Mouse (Mus musculus): ENCODE data around the gene Slc35g1. TPM values are rescaled to one million over a fixed set of nuclear protein-coding genes. Genes with fewer than 3 reads are reported as not detected.

The Slc35g1 gene
- total and polyA plus RNA-seq, 3 experiments: 14.6 to 38.2 (median 21.7) TPM

- no peaks in the 10 kb centered on the region for H3K9me3 ChIP-seq (replicated peaks; ENCODE audit: low read length)
- TF ChIP-seq RCOR1 (conservative IDR thresholded peaks at IDR 0.05; ENCODE audit: low read depth, low read length) (no peak), POLR2A (IDR thresholded peaks at IDR 0.05; ENCODE audit: low read depth, low read length) (no peak), NRF1 (IDR thresholded peaks at IDR 0.05; ENCODE audit: low read depth, low read length) (no peak), MXI1 (IDR thresholded peaks at IDR 0.05; ENCODE audit: low read depth, low read length) (no peak), TCF12 (IDR thresholded peaks at IDR 0.05; ENCODE audit: low read depth, low read length) (no peak), ETS1 (conservative IDR thresholded peaks at IDR 0.05; ENCODE audit: low read depth, low read length) (no peak), PAX5 (IDR thresholded peaks at IDR 0.05; ENCODE audit: low read length) (no peak)
- H3K79me2 ChIP-seq (replicated peaks; ENCODE audit: control insufficient read depth, extremely low read depth, insufficient read depth, poor library complexity, severe bottlenecking): no peaks in the 10 kb centered on the region
- no peak overlapping the region for H3K9ac ChIP-seq (ENCODE audit: insufficient read depth, low read depth)
- peaks cover 2 to 3% of the 10 kb centered on the region in 2 experiments; a peak in 2 of 4 replicates for H3K4me1 ChIP-seq (ENCODE audit: control insufficient read depth in 1 of 2, insufficient read depth in 2 of 2)
- H3K27me3 ChIP-seq (replicated peaks): no peaks in the 10 kb centered on the region
- no peaks in the 10 kb centered on the region for H3K36me3 ChIP-seq (replicated peaks in 1 of 2; ENCODE audit: control insufficient read depth in 1 of 2, insufficient read depth in 1 of 2, low read length in 1 of 2)
- in situ Hi-C loops (cut with MboI; ENCODE audit: low pct_ligation_motif_present, low pct_unique_long_range_greater_than_20kb, low sequenced_read_pairs) (loop anchor here (25.0 kb wide), 1 partner anchor 368 kb away; no protein-coding TSS in a partner anchor), dilution Hi-C loops (cut with MboI; ENCODE audit: extremely low pct_ligation_motif_present, extremely low pct_unique_long_range_greater_than_20kb, low sequenced_read_pairs) (no loop called here)
- no peak overlapping the region for H3K4me3 ChIP-seq (replicated peaks in 1 of 3; ENCODE audit: low read depth in 2 of 3, low read length in 2 of 3, poor library complexity in 1 of 3)
- H3K4me2 ChIP-seq (ENCODE audit: insufficient read depth, low read depth, poor library complexity, severe bottlenecking): no peak overlapping the region
- no peak overlapping the region for H3K27ac ChIP-seq (ENCODE audit: insufficient read depth, low read depth)
- DNase-seq (ENCODE audit: extremely low read depth): no peak
These were observed 23.1 kb downstream of the Slc35g1 start for GRCm38 (mm10) chr19:38418819-38419423.

DNA sequence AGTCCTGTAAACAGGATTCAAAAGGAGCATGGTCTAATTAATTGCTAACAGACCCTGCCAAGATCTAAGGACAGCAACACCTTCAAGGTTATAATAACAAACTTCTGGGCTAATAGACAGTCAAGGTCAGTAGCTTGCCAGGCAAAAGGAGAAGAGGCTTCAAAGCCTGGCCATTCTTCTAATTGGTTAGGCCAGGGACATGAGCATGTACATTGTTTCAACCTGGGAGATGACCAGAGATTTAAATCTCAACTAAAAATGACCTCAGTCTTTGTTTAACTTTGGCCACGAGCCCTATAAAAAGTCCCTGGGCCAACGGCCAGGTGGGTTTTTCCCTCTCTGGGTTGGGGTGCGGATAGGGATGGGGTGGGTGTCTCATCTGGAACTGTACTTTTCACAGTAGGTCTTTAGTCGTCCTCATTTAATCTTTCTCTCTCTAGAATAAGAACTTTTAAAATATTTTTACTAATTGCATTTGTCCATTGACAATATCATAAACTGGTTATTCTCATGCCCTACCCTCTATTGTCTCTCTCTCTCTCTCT lies 25.0 kb downstream of the Slc35g1 start:
- dilution Hi-C loops (cut with MboI; ENCODE audit: extremely low pct_ligation_motif_present, extremely low pct_unique_long_range_greater_than_20kb, low sequenced_read_pairs): no loop called here
- H3K9me3 ChIP-seq (replicated peaks; ENCODE audit: low read length): no peaks in the 10 kb centered on the region
- H3K9ac ChIP-seq (ENCODE audit: insufficient read depth, low read depth): no peak overlapping the region
- H3K4me3 ChIP-seq (replicated peaks in 1 of 3; ENCODE audit: low read depth in 2 of 3, low read length in 2 of 3, poor library complexity in 1 of 3): no peak overlapping the region
- H3K27ac ChIP-seq (ENCODE audit: insufficient read depth, low read depth): no peak overlapping the region
- H3K4me1 ChIP-seq (ENCODE audit: control insufficient read depth in 1 of 2, insufficient read depth in 2 of 2): peaks cover 2 to 3% of the 10 kb centered on the region in 2 experiments; a peak in 2 of 4 replicates
- H3K4me2 ChIP-seq (ENCODE audit: insufficient read depth, low read depth, poor library complexity, severe bottlenecking): no peak overlapping the region; the same call in 1 of the 2 replicates
- in situ Hi-C loops (cut with MboI; ENCODE audit: low pct_ligation_motif_present, low pct_unique_long_range_greater_than_20kb, low sequenced_read_pairs): loop anchor here (25.0 kb wide), 1 partner anchor 366 kb away; no protein-coding TSS in a partner anchor
- no peaks in the 10 kb centered on the region for H3K79me2 ChIP-seq (replicated peaks; ENCODE audit: control insufficient read depth, extremely low read depth, insufficient read depth, poor library complexity, severe bottlenecking)
- TF ChIP-seq ZC3H11A (IDR thresholded peaks at IDR 0.05; ENCODE audit: low read depth, low read length) (no peak), USF1 (IDR thresholded peaks at IDR 0.05; ENCODE audit: low read depth, low read length) (no peak), ZNF384 (IDR thresholded peaks at IDR 0.05; ENCODE audit: low read depth, low read length) (no peak)
- no peak for DNase-seq (ENCODE audit: extremely low read depth)
- no peaks in the 10 kb centered on the region for H3K27me3 ChIP-seq (replicated peaks)
- no peaks in the 10 kb centered on the region for H3K36me3 ChIP-seq (replicated peaks in 1 of 2; ENCODE audit: control insufficient read depth in 1 of 2, insufficient read depth in 1 of 2, low read length in 1 of 2)

DNA sequence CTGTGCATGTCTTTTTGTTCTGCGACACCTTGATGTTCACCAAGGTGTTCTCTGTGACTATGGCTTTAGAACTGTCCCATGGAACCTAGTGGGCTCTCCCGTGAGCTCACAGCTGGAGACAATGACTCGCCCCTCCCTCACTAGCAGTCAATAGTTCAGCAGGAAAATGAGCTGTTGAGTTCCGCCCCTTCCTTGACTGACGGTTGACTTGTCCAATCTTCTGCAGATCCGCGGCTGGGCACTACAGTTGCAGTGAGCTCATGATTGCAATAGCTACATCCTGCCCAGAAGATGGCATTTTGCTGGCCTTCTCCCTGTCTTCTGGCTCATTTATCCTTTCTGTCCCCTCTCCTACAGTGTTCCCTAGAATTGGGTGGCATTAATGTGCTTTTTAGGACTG lies 25.7 kb downstream of the Slc35g1 start:
- dilution Hi-C loops (cut with MboI; ENCODE audit: extremely low pct_ligation_motif_present, extremely low pct_unique_long_range_greater_than_20kb, low sequenced_read_pairs): no loop called here

More for the DNA sequence above, 25.7 kb downstream of the Slc35g1 start:
- in situ Hi-C loops (cut with MboI; ENCODE audit: low pct_ligation_motif_present, low pct_unique_long_range_greater_than_20kb, low sequenced_read_pairs): loop anchor here (25.0 kb wide), 1 partner anchor 366 kb away; no protein-coding TSS in a partner anchor
- H3K9ac ChIP-seq (ENCODE audit: insufficient read depth, low read depth): no peak overlapping the region
- H3K27me3 ChIP-seq (replicated peaks): no peaks in the 10 kb centered on the region
- no peak overlapping the region for H3K27ac ChIP-seq (ENCODE audit: insufficient read depth, low read depth)
- H3K4me3 ChIP-seq (replicated peaks in 1 of 3; ENCODE audit: low read depth in 2 of 3, low read length in 2 of 3, poor library complexity in 1 of 3): no peak overlapping the region
- DNase-seq (ENCODE audit: extremely low read depth): peak; percentile 46
- no peaks in the 10 kb centered on the region for H3K36me3 ChIP-seq (replicated peaks in 1 of 2; ENCODE audit: control insufficient read depth in 1 of 2, insufficient read depth in 1 of 2, low read length in 1 of 2)
- H3K4me2 ChIP-seq (ENCODE audit: insufficient read depth, low read depth, poor library complexity, severe bottlenecking): peak overlapping the region; percentile 58
- H3K9me3 ChIP-seq (replicated peaks; ENCODE audit: low read length): no peaks in the 10 kb centered on the region
- TF ChIP-seq MAZ (IDR thresholded peaks at IDR 0.05; ENCODE audit: low read depth, low read length): 0 out of 2 replicates have a peak, but pooled peaks have one; percentile 19
- TF ChIP-seq BHLHE40 (IDR thresholded peaks at IDR 0.05; ENCODE audit: low read depth, low read length): 0 out of 2 replicates have a peak, but pooled peaks have one; percentile 14
- no peak for TF ChIP-seq MXI1 (IDR thresholded peaks at IDR 0.05; ENCODE audit: low read depth, low read length)
- TF ChIP-seq E2F4 (IDR thresholded peaks at IDR 0.05; ENCODE audit: insufficient replicate concordance, low read depth, low read length): no peak
- TF ChIP-seq PAX5 (IDR thresholded peaks at IDR 0.05; ENCODE audit: low read length): no peak
- TF ChIP-seq NELFE (IDR thresholded peaks at IDR 0.05; ENCODE audit: low read depth, low read length): no peak
- TF ChIP-seq EP300 (IDR thresholded peaks at IDR 0.05; ENCODE audit: low read length): no peak
- 0 out of 2 replicates have a peak, but pooled peaks have one; percentile 11 for TF ChIP-seq ELF1 (IDR thresholded peaks at IDR 0.05; ENCODE audit: low read depth, low read length)
- TF ChIP-seq RAD21 (IDR thresholded peaks at IDR 0.05; ENCODE audit: low read depth, low read length): no peak
- TF ChIP-seq MAFK (IDR thresholded peaks at IDR 0.05; ENCODE audit: insufficient replicate concordance, low read length): no peak
- TF ChIP-seq CHD2 (IDR thresholded peaks at IDR 0.05; ENCODE audit: low read length): 0 out of 2 replicates have a peak, but pooled peaks have one; percentile 20
- peaks cover 2 to 3% of the 10 kb centered on the region in 2 experiments; a peak in 2 of 4 replicates for H3K4me1 ChIP-seq (ENCODE audit: control insufficient read depth in 1 of 2, insufficient read depth in 2 of 2)
- H3K79me2 ChIP-seq (replicated peaks; ENCODE audit: control insufficient read depth, extremely low read depth, insufficient read depth, poor library complexity, severe bottlenecking): no peaks in the 10 kb centered on the region
